Mouse (Mus musculus) bone marrow macrophage, adult 2 months (primary cell): ENCODE results near the gene Tbc1d17.

Experiments used
- CTCF ChIP-seq: IDR thresholded peaks from 2 replicates; pipeline ENCODE4 v1.5.1; 2012; ENCODE audit warnings: low read depth, mild to moderate bottlenecking, low read length, moderate library complexity
- POLR2A ChIP-seq: IDR thresholded peaks from 2 replicates; pipeline ENCODE4 v1.6.1; 2012; ENCODE audit warnings: mild to moderate bottlenecking, low read depth, low read length, borderline replicate concordance

DNA sequence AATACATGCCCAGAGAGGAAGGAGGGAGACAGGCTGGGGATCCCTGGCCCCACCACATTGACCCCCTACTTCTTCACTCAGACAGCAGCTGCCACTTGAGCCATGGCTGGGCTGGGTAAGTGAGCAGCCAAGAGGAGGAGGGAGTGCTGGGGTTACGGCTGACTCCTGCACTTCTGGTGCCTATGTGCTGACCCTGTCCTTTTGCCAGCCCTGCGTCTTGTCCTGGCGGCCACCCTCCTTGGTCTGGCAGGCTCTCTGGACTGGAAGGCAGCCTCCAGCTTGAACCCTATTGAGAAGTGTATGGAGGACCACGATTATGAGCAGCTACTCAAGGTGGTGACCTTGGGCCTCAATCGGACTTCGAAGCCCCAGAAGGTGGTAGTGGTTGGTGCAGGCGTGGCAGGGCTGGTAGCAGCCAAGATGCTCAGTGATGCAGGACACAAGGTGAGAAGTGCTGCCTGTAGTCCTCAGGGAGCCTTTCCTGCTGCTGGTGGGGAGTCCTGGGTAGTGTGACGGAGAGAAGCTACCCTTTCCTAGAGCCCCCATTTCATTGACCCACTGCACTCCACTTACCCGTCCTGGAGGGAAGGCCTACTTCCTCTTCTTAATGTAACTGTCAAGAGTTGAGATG is 12.3 kb downstream of the Tbc1d17 start:
- TF ChIP-seq POLR2A (no peak), CTCF (no peak)
